Mouse (Mus musculus): ENCODE data around the gene B4galt4. TPM values are rescaled to one million over a fixed set of nuclear protein-coding genes. Genes with fewer than 3 reads are reported as not detected.

B4galt4 gene
- polyA plus RNA-seq, 1 experiment from 2014 or later: 32.2 TPM

- WGBS: 90% methylated on average over 5 of the region's 5 CpGs
- no peaks in the 10 kb centered on the region for H3K9me3 ChIP-seq
- H3K4me2 ChIP-seq (replicated peaks): no peak overlapping the region
- no peak overlapping the region for H3K9ac ChIP-seq
- no peaks in the 10 kb centered on the region for H3K27me3 ChIP-seq
- no peak overlapping the region for H3K27ac ChIP-seq
- peaks cover 15% of the 10 kb centered on the region for H3K36me3 ChIP-seq
- no peak for ATAC-seq (ENCODE audit: insufficient number of reproducible peaks, insufficient read depth, low FRiP score, low TSS enrichment)
- H3K4me1 ChIP-seq: peaks cover 14% of the 10 kb centered on the region
- no peak overlapping the region for H3K4me3 ChIP-seq
These were observed 18.2 kb downstream of the B4galt4 start for GRCm38 (mm10) chr16:38760239-38760638.

- Histone ChIP-seq H3K4me1 (peaks cover 10% of the 10 kb centered on the region), H3K27me3 (no peaks in the 10 kb centered on the region), H3K9me3 (no peaks in the 10 kb centered on the region), H3K9ac (no peak overlapping the region), H3K4me3 (no peak overlapping the region), H3K27ac (no peak overlapping the region), H3K4me2 (replicated peaks) (no peak overlapping the region), H3K36me3 (peaks cover 15% of the 10 kb centered on the region)
- 78% methylated on average over 6 of the region's 6 CpGs for WGBS
- no peak for ATAC-seq (ENCODE audit: insufficient number of reproducible peaks, insufficient read depth, low FRiP score, low TSS enrichment)
These were observed 18.8 kb downstream of the B4galt4 start for GRCm38 (mm10) chr16:38760834-38761375.

GRCm38 (mm10) chr16:38761972-38762371 is 19.9 kb downstream of the B4galt4 start:
- WGBS: 73% methylated on average over 5 of the region's 5 CpGs
- H3K4me3 ChIP-seq: no peak overlapping the region
- H3K36me3 ChIP-seq: peaks cover 16% of the 10 kb centered on the region
- ATAC-seq (ENCODE audit: insufficient number of reproducible peaks, insufficient read depth, low FRiP score, low TSS enrichment): no peak
- no peaks in the 10 kb centered on the region for H3K9me3 ChIP-seq
- no peak overlapping the region for H3K9ac ChIP-seq
- no peak overlapping the region for H3K27ac ChIP-seq
- no peak overlapping the region for H3K4me2 ChIP-seq (replicated peaks)
- peaks cover 7% of the 10 kb centered on the region for H3K4me1 ChIP-seq
- H3K27me3 ChIP-seq: no peaks in the 10 kb centered on the region

- peaks cover 20% of the 10 kb centered on the region for H3K36me3 ChIP-seq
- H3K9ac ChIP-seq: no peak overlapping the region
- peaks cover 7% of the 10 kb centered on the region for H3K4me1 ChIP-seq
- no peak overlapping the region for H3K4me2 ChIP-seq (replicated peaks)
- no peaks in the 10 kb centered on the region for H3K27me3 ChIP-seq
- no peak for ATAC-seq (ENCODE audit: insufficient number of reproducible peaks, insufficient read depth, low FRiP score, low TSS enrichment)
- no peak overlapping the region for H3K4me3 ChIP-seq
- 88% methylated on average over 8 of the region's 8 CpGs for WGBS
- no peaks in the 10 kb centered on the region for H3K9me3 ChIP-seq
- H3K27ac ChIP-seq: no peak overlapping the region
These were observed 20.3 kb downstream of the B4galt4 start for GRCm38 (mm10) chr16:38762401-38762800.

GRCm38 (mm10) chr16:38763508-38763907 is 21.4 kb downstream of the B4galt4 start:
- ATAC-seq (ENCODE audit: insufficient number of reproducible peaks, insufficient read depth, low FRiP score, low TSS enrichment): no peak
- Histone ChIP-seq H3K9me3 (no peaks in the 10 kb centered on the region), H3K9ac (no peak overlapping the region), H3K27ac (no peak overlapping the region), H3K4me1 (peaks cover 4% of the 10 kb centered on the region), H3K36me3 (peaks cover 24% of the 10 kb centered on the region), H3K4me2 (replicated peaks) (no peak overlapping the region), H3K27me3 (no peaks in the 10 kb centered on the region), H3K4me3 (no peak overlapping the region)
- WGBS: 87% methylated on average over 4 of the region's 4 CpGs

GRCm38 (mm10) chr16:38766671-38767070 is 24.6 kb downstream of the B4galt4 start:
- Histone ChIP-seq H3K36me3 (peaks cover 24% of the 10 kb centered on the region; the same call in 1 of the 2 replicates), H3K4me3 (no peak overlapping the region), H3K9me3 (no peaks in the 10 kb centered on the region), H3K27ac (no peak overlapping the region), H3K27me3 (no peaks in the 10 kb centered on the region), H3K9ac (no peak overlapping the region), H3K4me2 (replicated peaks) (no peak overlapping the region), H3K4me1 (no peaks in the 10 kb centered on the region)
- 59% methylated on average over 3 of the region's 3 CpGs for WGBS
- ATAC-seq (ENCODE audit: insufficient number of reproducible peaks, insufficient read depth, low FRiP score, low TSS enrichment): no peak

- no peak for ATAC-seq (ENCODE audit: insufficient number of reproducible peaks, insufficient read depth, low FRiP score, low TSS enrichment)
- H3K9me3 ChIP-seq: no peaks in the 10 kb centered on the region
- H3K27me3 ChIP-seq: no peaks in the 10 kb centered on the region
- H3K27ac ChIP-seq: no peak overlapping the region
- peaks cover 19% of the 10 kb centered on the region; the same call in 1 of the 2 replicates for H3K36me3 ChIP-seq
- H3K4me3 ChIP-seq: no peak overlapping the region
- 85% methylated on average over 8 of the region's 8 CpGs for WGBS
- no peak overlapping the region for H3K9ac ChIP-seq
- H3K4me1 ChIP-seq: no peaks in the 10 kb centered on the region
- no peak overlapping the region for H3K4me2 ChIP-seq (replicated peaks)
These were observed 25.7 kb downstream of the B4galt4 start for GRCm38 (mm10) chr16:38767761-38768160.

- H3K4me2 ChIP-seq (replicated peaks): no peak overlapping the region
- H3K27me3 ChIP-seq: no peaks in the 10 kb centered on the region
- H3K4me3 ChIP-seq: no peak overlapping the region
- no peaks in the 10 kb centered on the region for H3K4me1 ChIP-seq
- no peak overlapping the region for H3K9ac ChIP-seq
- WGBS: 94% methylated on average over 8 of the region's 8 CpGs
- H3K36me3 ChIP-seq: peaks cover 19% of the 10 kb centered on the region; the same call in 1 of the 2 replicates
- no peaks in the 10 kb centered on the region for H3K9me3 ChIP-seq
- no peak for ATAC-seq (ENCODE audit: insufficient number of reproducible peaks, insufficient read depth, low FRiP score, low TSS enrichment)
- no peak overlapping the region for H3K27ac ChIP-seq
These were observed 26.3 kb downstream of the B4galt4 start for GRCm38 (mm10) chr16:38768386-38768785.

GRCm38 (mm10) chr16:38769529-38769928 is 27.5 kb downstream of the B4galt4 start:
- Histone ChIP-seq H3K27ac (no peak overlapping the region), H3K4me2 (replicated peaks) (no peak overlapping the region), H3K27me3 (no peaks in the 10 kb centered on the region), H3K4me1 (no peaks in the 10 kb centered on the region), H3K9me3 (no peaks in the 10 kb centered on the region), H3K36me3 (peaks cover 19% of the 10 kb centered on the region; the same call in 1 of the 2 replicates), H3K4me3 (no peak overlapping the region), H3K9ac (no peak overlapping the region)
- WGBS: 81% methylated on average over 9 of the region's 9 CpGs
- no peak for ATAC-seq (ENCODE audit: insufficient number of reproducible peaks, insufficient read depth, low FRiP score, low TSS enrichment)

- Histone ChIP-seq H3K9ac (no peak overlapping the region), H3K4me3 (no peak overlapping the region), H3K4me2 (replicated peaks) (no peak overlapping the region), H3K27me3 (no peaks in the 10 kb centered on the region), H3K4me1 (no peaks in the 10 kb centered on the region), H3K27ac (no peak overlapping the region), H3K9me3 (no peaks in the 10 kb centered on the region), H3K36me3 (peaks cover 19% of the 10 kb centered on the region; the same call in 1 of the 2 replicates)
- no peak for ATAC-seq (ENCODE audit: insufficient number of reproducible peaks, insufficient read depth, low FRiP score, low TSS enrichment)
- WGBS: 93% methylated on average over 6 of the region's 6 CpGs
These were observed 29.1 kb downstream of the B4galt4 start for GRCm38 (mm10) chr16:38771145-38771544.

- H3K4me1 ChIP-seq: no peaks in the 10 kb centered on the region
These were observed 30.9 kb downstream of the B4galt4 start for GRCm38 (mm10) chr16:38772906-38773496.

GRCm38 (mm10) chr16:38774964-38775746 is 33.1 kb downstream of the B4galt4 start:
- H3K27me3 ChIP-seq: no peaks in the 10 kb centered on the region
- H3K27ac ChIP-seq: no peak overlapping the region
- no peak overlapping the region for H3K4me2 ChIP-seq (replicated peaks)
- no peaks in the 10 kb centered on the region for H3K9me3 ChIP-seq
- ATAC-seq (ENCODE audit: insufficient number of reproducible peaks, insufficient read depth, low FRiP score, low TSS enrichment): no peak
- H3K4me3 ChIP-seq: no peak overlapping the region
- no peaks in the 10 kb centered on the region for H3K36me3 ChIP-seq
- H3K4me1 ChIP-seq: no peaks in the 10 kb centered on the region
- no peak overlapping the region for H3K9ac ChIP-seq
- 69% methylated on average over 7 of the region's 7 CpGs for WGBS

More at GRCm38 (mm10) chr16:38772906-38773496, 30.9 kb downstream of the B4galt4 start:
- Histone ChIP-seq H3K9ac (no peak overlapping the region), H3K36me3 (peaks cover 11% of the 10 kb centered on the region; the same call in 1 of the 2 replicates), H3K4me2 (replicated peaks) (no peak overlapping the region), H3K27ac (no peak overlapping the region), H3K4me3 (no peak overlapping the region), H3K9me3 (no peaks in the 10 kb centered on the region), H3K27me3 (no peaks in the 10 kb centered on the region)
- no peak for ATAC-seq (ENCODE audit: insufficient number of reproducible peaks, insufficient read depth, low FRiP score, low TSS enrichment)
- WGBS: 80% methylated on average over 12 of the region's 12 CpGs
